Mouse (Mus musculus) midbrain, postnatal 0 days (tissue): ENCODE results near the gene Ldah. TPM values are rescaled to one million over a fixed set of nuclear protein-coding genes. Genes with fewer than 3 reads are reported as not detected.

Experiments
- ATAC-seq: fragments of 200-750 bp; cut with Nextera tagmentation; 2 replicates; pipeline ENCODE4 v1.8.0; 2017; ENCODE audit warnings: moderate number of reproducible peaks, mild to moderate bottlenecking, moderate TSS enrichment, moderate library complexity; ENCODE audit not compliant: low FRiP score
- DNase-seq: peaks from one replicate; pipeline ENCODE4 v3.0.0-alpha.2; 2015; ENCODE audit warnings: low spot score
- H3K27ac ChIP-seq: fragments of 300-500 bp; sonication (generic); 2 replicates; pipeline ENCODE4 v1.5.1; 2014; ENCODE audit warnings: low read depth, mild to moderate bottlenecking, low read length, mixed read lengths
- H3K27me3 ChIP-seq: fragments of 300-500 bp; sonication (generic); 2 replicates; pipeline ENCODE4 v1.6.1; 2014; ENCODE audit warnings: low read length, control low read depth, mixed read lengths; ENCODE audit not compliant: insufficient read depth
- H3K36me3 ChIP-seq: fragments of 300-500 bp; sonication (generic); 2 replicates; pipeline ENCODE4 v1.6.1; 2014; ENCODE audit warnings: low read length, control low read depth, mixed read lengths; ENCODE audit not compliant: insufficient read depth
- H3K4me1 ChIP-seq: fragments of 300-500 bp; sonication (generic); 2 replicates; pipeline ENCODE4 v1.6.1; 2014; ENCODE audit warnings: mild to moderate bottlenecking, control low read depth, antibody characterized with exemption, low read length, mixed read lengths; ENCODE audit not compliant: insufficient read depth
- H3K4me2 ChIP-seq: fragments of 300-500 bp; sonication (generic); 2 replicates; pipeline ENCODE4 v1.6.1; 2014; ENCODE audit warnings: low read depth, mild to moderate bottlenecking, low read length, mixed read lengths; ENCODE audit not compliant: poor library complexity, severe bottlenecking
- H3K4me3 ChIP-seq: fragments of 300-500 bp; sonication (generic); 2 replicates; pipeline ENCODE4 v1.5.1; 2014; ENCODE audit warnings: low read depth, mild to moderate bottlenecking, low read length, moderate library complexity
- H3K9ac ChIP-seq: fragments of 300-500 bp; sonication (generic); replicated peaks from 2 replicates; pipeline ENCODE4 v1.6.1; 2014; ENCODE audit warnings: mild to moderate bottlenecking, low read length, moderate library complexity, mixed read lengths; ENCODE audit not compliant: poor library complexity, severe bottlenecking
- H3K9me3 ChIP-seq: fragments of 300-500 bp; sonication (generic); 2 replicates; pipeline ENCODE4 v1.6.1; 2016; ENCODE audit warnings: low read length, control low read depth
- CTCF ChIP-seq: IDR thresholded peaks from 2 replicates; pipeline ENCODE4 v1.5.1; 2016; ENCODE audit warnings: antibody characterized with exemption, mild to moderate bottlenecking
- WGBS: fragments of 180-500 bp; shearing (Covaris S2); extraction: QIAGEN DNeasy Blood & Tissue Kit; methylation state at CpG from one replicate; pipeline ENCODE4 v1.1.7; 2014; 5-methylcytosine and 5-hydroxymethylcytosine counted together
- polyA plus RNA-seq: library from polyadenylated mRNA; unstranded; fragments of >200 nt; fragmentation: Nextera tagmentation; extraction: Ambion mirVana; gene quantifications from 2 replicates; pipeline ENCODE4 v1.2.1, GENCODE M21; 2015
- total RNA-seq: library from RNA; depleted of rRNA; stranded (reverse); fragments of >200 nt; gene quantifications from 2 replicates; pipeline ENCODE4 v1.2.3, GENCODE M21; 2014

The Ldah gene
- total and polyA plus RNA-seq, 2 experiments from 2014 or later, result 52.4 to 58.7 TPM

GRCm38 (mm10) chr12:8232679-8233078, 24.8 kb downstream of the Ldah start:
- no peak overlapping the region for H3K4me2 ChIP-seq
- H3K4me3 ChIP-seq, result no peak overlapping the region
- WGBS, result 84% methylated on average over 3 of the region's 3 CpGs
- H3K27me3 ChIP-seq, result no peaks in the 10 kb centered on the region
- ATAC-seq (no peak), DNase-seq (peak; percentile 36)
- no peaks in the 10 kb centered on the region for H3K9me3 ChIP-seq
- TF ChIP-seq CTCF, result peak; percentile 57
- H3K4me1 ChIP-seq, result no peaks in the 10 kb centered on the region
- H3K9ac ChIP-seq, result no peak overlapping the region
- H3K27ac ChIP-seq, result no peak overlapping the region
- 0 out of 2 replicates have a peak, but pooled peaks cover 2% of the 10 kb centered on the region for H3K36me3 ChIP-seq

DNA sequence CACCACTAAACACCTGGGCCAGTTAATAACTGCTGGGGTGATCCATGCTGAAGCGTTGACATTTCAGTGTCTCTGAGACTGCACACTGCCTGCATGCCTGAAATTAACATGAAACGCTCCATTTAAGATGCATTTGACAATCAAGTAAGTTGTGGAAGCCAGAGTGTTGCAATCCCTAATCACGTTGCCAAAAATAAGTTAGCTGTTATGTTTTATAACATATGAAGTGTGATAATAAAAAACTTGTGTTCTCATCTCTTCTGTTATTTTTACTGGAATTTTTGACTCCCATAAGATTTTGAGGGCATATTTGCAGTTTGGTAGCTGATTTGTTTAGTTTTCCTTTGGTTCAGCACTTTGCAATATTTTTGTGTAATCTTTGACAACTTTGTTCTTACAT, 34.3 kb downstream of the Ldah start:
- H3K36me3 ChIP-seq, result no peaks in the 10 kb centered on the region
- H3K27ac ChIP-seq, result no peak overlapping the region
- H3K4me3 ChIP-seq, result no peak overlapping the region
- ATAC-seq, result no peak
- no peaks in the 10 kb centered on the region for H3K27me3 ChIP-seq
- no peak for TF ChIP-seq CTCF
- 91% methylated on average over 3 of the region's 3 CpGs for WGBS
- H3K4me1 ChIP-seq, result no peaks in the 10 kb centered on the region
- DNase-seq, result no peak
- H3K4me2 ChIP-seq, result no peak overlapping the region
- H3K9ac ChIP-seq, result no peak overlapping the region
- H3K9me3 ChIP-seq, result no peaks in the 10 kb centered on the region

DNA sequence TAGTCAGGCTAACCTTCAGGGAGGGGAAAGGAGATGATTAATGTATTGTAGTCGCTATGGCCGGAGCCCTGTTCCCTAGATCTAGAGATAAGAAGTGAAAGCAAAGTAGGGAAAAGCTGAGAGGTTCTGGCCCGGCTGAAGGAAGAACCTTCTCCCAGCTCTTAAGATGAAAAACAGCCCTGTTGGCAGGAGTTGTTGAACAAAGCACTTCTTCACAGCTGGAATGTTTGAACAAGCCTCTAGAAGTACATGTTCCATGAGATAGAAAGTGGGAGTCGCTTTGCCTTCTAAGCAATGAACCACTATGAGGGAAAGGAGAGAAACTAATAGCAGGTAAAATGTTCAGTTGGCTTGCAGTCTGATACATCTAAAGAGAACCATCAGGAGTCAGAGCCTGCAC, 36.8 kb downstream of the Ldah start:
- no peak for TF ChIP-seq CTCF
- Histone ChIP-seq H3K4me2 (no peak overlapping the region), H3K4me3 (no peak overlapping the region), H3K4me1 (no peaks in the 10 kb centered on the region), H3K36me3 (no peaks in the 10 kb centered on the region), H3K9ac (no peak overlapping the region), H3K27me3 (no peaks in the 10 kb centered on the region), H3K9me3 (no peaks in the 10 kb centered on the region), H3K27ac (no peak overlapping the region)
- WGBS, result 79% methylated on average over 4 of the region's 4 CpGs
- ATAC-seq (no peak), DNase-seq (no peak)

GRCm38 (mm10) chr12:8260297-8260696, 52.4 kb downstream of the Ldah start:
- Histone ChIP-seq H3K27me3 (no peaks in the 10 kb centered on the region), H3K4me1 (no peaks in the 10 kb centered on the region), H3K27ac (no peak overlapping the region), H3K9ac (no peak overlapping the region), H3K4me3 (no peak overlapping the region), H3K9me3 (no peaks in the 10 kb centered on the region), H3K36me3 (no peaks in the 10 kb centered on the region), H3K4me2 (no peak overlapping the region)
- WGBS, result 90% methylated on average over 2 of the region's 2 CpGs
- DNase-seq (no peak), ATAC-seq (no peak)
- TF ChIP-seq CTCF, result no peak

DNA sequence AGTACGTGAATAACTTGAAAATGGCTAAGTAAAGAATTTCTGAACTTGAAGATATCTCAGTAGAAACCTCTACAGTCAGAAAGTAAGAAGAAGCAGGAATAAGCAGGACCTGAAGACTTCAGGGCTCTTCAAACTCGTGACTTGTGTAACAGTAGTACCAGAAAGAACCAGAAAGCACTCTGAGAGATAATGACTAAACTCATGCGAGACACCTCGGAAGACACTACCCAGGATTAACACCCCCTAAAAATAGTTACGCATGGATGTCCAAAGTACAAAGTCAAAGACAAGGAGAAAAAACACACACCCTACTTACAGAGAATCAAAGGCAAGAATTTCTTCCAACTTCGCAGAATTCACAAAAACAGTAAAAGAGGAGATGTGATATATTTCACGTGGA, 58.4 kb downstream of the Ldah start:
- no peaks in the 10 kb centered on the region for H3K4me1 ChIP-seq
- no peak for TF ChIP-seq CTCF
- no peaks in the 10 kb centered on the region for H3K27me3 ChIP-seq
- no peak overlapping the region for H3K27ac ChIP-seq
- H3K4me3 ChIP-seq, result no peak overlapping the region
- ATAC-seq (no peak), DNase-seq (no peak)
- H3K4me2 ChIP-seq, result no peak overlapping the region
- no peak overlapping the region for H3K9ac ChIP-seq
- no peaks in the 10 kb centered on the region for H3K36me3 ChIP-seq
- no peaks in the 10 kb centered on the region for H3K9me3 ChIP-seq
- WGBS, result 87% methylated on average over 7 of the region's 7 CpGs

DNA sequence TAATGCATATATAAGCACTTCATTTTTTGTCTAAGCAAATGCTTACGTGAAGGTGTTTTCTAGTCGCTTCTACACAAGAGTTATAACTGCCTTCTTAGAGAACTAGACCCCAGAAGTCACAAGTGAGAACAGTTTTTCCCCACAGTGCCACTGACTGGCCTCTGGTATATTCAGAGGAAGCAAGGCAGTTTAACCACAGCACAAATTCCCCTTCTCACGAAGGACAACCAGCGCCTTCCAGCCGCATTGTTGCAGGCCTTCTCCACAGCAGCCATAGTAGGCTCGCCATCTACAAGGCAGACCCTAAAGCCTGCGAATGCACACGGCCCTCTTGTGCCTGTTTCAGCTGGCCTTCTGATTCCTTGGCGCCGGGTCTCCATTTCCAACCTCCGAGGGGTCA, 61.7 kb downstream of the Ldah start:
- TF ChIP-seq CTCF, result no peak
- H3K36me3 ChIP-seq, result no peaks in the 10 kb centered on the region
- no peaks in the 10 kb centered on the region for H3K27me3 ChIP-seq
- no peak overlapping the region for H3K4me2 ChIP-seq
- H3K27ac ChIP-seq, result no peak overlapping the region
- H3K4me1 ChIP-seq, result no peaks in the 10 kb centered on the region
- no peak overlapping the region for H3K4me3 ChIP-seq
- ATAC-seq, result no peak
- no peaks in the 10 kb centered on the region for H3K9me3 ChIP-seq
- no peak overlapping the region for H3K9ac ChIP-seq
- DNase-seq, result no peak
- 92% methylated on average over 11 of the region's 11 CpGs for WGBS
